In genomic region chr11:98673136-98673535, GRCm38 (mm10) we compare ENCODE assay signal across 9 mouse cellular contexts. TPM values are rescaled to one million over a fixed set of nuclear protein-coding genes. Genes with fewer than 3 reads are reported as not detected.
DNase-seq lines count a peak whose midpoint lies in the region; ATAC-seq and TF ChIP-seq lines count a peak whose summit lies in the region.
"Not testable (repeated sequence)": the region's sequence is repeated elsewhere in the genome, so short reads cannot be mapped to it uniquely, and the experiment has no call there.
"Had no signal": no experiment of that assay in that cellular context is flagged by ENCODE, and none has a peak within 500 bp of the region (broad histone marks: within the 10 kb centered on the region; RNA-seq: fewer than 3 reads in every experiment).

No protein-coding gene starts in this region.

- H3K4me1 ChIP-seq in hindbrain, embryonic 15.5 days (replicated peaks): not testable (repeated sequence)

- intact Hi-C loops in left cerebral cortex, adult 2 months (cut with DNase I): not testable (repeated sequence)

- TF ChIP-seq CTCF in left cerebral cortex, adult 2 months (IDR thresholded peaks at IDR 0.05): peak; percentile 46

- peak overlapping the region; percentile 32 for H3K4me2 ChIP-seq in hindbrain, embryonic 15.5 days

- ATAC-seq in hindbrain, embryonic 15.5 days (ENCODE audit: low FRiP score, low read depth): peak; percentile 38; the same call in 1 of the 2 replicates

- not testable (repeated sequence) for H3K4me3 ChIP-seq in hindbrain, embryonic 15.5 days; left cerebral cortex, adult 2 months

- 7% methylated on average over 7 of the region's 7 CpGs for WGBS in hindbrain, embryonic 15.5 days

- H3K9me3 ChIP-seq in hindbrain, embryonic 15.5 days: not testable (repeated sequence)

- not testable (repeated sequence) for H3K9ac ChIP-seq in hindbrain, embryonic 15.5 days

- not testable (repeated sequence) for H3K36me3 ChIP-seq in hindbrain, embryonic 15.5 days

- H3K27ac ChIP-seq in hindbrain, embryonic 15.5 days (replicated peaks); left cerebral cortex, adult 2 months: not testable (repeated sequence)

- H3K27me3 ChIP-seq in hindbrain, embryonic 15.5 days: not testable (repeated sequence)

- peak; percentile 56 for DNase-seq in Muller cell, postnatal 12 days (ENCODE audit: inconsistent ontology term)
- DNase-seq in cerebellum, postnatal 10 days: peak; percentile 74 to 75
- DNase-seq in frontal cortex, postnatal 36 days (ENCODE audit: low spot score in 2 of 2): peak; percentile 35 to 47
- DNase-seq in left cerebral cortex, adult 2 months (ENCODE audit: extremely low spot score in 1 of 2, low spot score in 2 of 2): peak; percentile 31 to 41
- DNase-seq in lung, postnatal 36 days: peak; percentile 72
- DNase-seq in ovary, postnatal 36 days (ENCODE audit: low spot score): peak; percentile 67
- peak; percentile 25 to 65 for DNase-seq in thymus, postnatal 10 days (ENCODE audit: low spot score in 2 of 2)

RNA-seq across cellular contexts. Expression of gene Gsdma, which starts 9.0 kb away (rescaled TPM):
- polyA plus RNA-seq in hindbrain, embryonic 15.5 days (2015; fragmentation: Nextera tagmentation; extraction: Ambion mirVana): 0.09 TPM in 1 of 2 replicates, not detected in the other
- total RNA-seq in left cerebral cortex, adult 2 months (2021): not detected
- total RNA-seq: layer of hippocampus, postnatal 36 days had no signal

RNA-seq across cellular contexts. Expression of gene Psmd3, which starts 9.2 kb away (rescaled TPM):
- polyA plus RNA-seq in hindbrain, embryonic 15.5 days (2015; fragmentation: Nextera tagmentation; extraction: Ambion mirVana): 193 and 204 TPM in 2 replicates
- total RNA-seq in left cerebral cortex, adult 2 months (2021): 100 to 1,000 TPM; 132 TPM

RNA-seq across cellular contexts. Expression of gene Gsdma2, which starts 26.6 kb away (rescaled TPM):
- not detected in 2 replicates for polyA plus RNA-seq in hindbrain, embryonic 15.5 days (2015; fragmentation: Nextera tagmentation; extraction: Ambion mirVana)
- total RNA-seq in left cerebral cortex, adult 2 months (2021): not detected
- total RNA-seq: layer of hippocampus, postnatal 36 days had no signal

RNA-seq across cellular contexts. Expression of gene Csf3, which starts 27.9 kb away (rescaled TPM):
- not detected in 2 replicates for polyA plus RNA-seq in hindbrain, embryonic 15.5 days (2015; fragmentation: Nextera tagmentation; extraction: Ambion mirVana)
- total RNA-seq in left cerebral cortex, adult 2 months (2021): not detected
- total RNA-seq: layer of hippocampus, postnatal 36 days had no signal

RNA-seq across cellular contexts. Expression of gene Gsdma3, which starts 47.0 kb away (rescaled TPM):
- polyA plus RNA-seq in hindbrain, embryonic 15.5 days (2015; fragmentation: Nextera tagmentation; extraction: Ambion mirVana): not detected in 2 replicates
- under 1 TPM; 0.23 to 0.27 TPM for total RNA-seq in left cerebral cortex, adult 2 months (2021)
